Mouse (Mus musculus): ENCODE measurements around the gene Atp1b4. TPM values are rescaled to one million over a fixed set of nuclear protein-coding genes. Genes with fewer than 3 reads are reported as not detected.

Gene Atp1b4
- polyA plus RNA-seq, 1 experiment from 2014 or later = 1.8 TPM

Other genes starting within 250 kb of the Atp1b4 start
- gene Rhox10, start 249.7 kb upstream of the Atp1b4 start, polyA plus RNA-seq (2015; fragmentation: Nextera tagmentation; extraction: Ambion mirVana) = not detected in 2 replicates
- gene Rhox11, start 231.0 kb upstream of the Atp1b4 start, polyA plus RNA-seq (2015; fragmentation: Nextera tagmentation; extraction: Ambion mirVana) = not detected in 2 replicates
- not detected in 2 replicates for gene Rhox12, start 205.3 kb upstream of the Atp1b4 start, polyA plus RNA-seq (2015; fragmentation: Nextera tagmentation; extraction: Ambion mirVana)
- gene Rhox13, start 195.0 kb upstream of the Atp1b4 start, polyA plus RNA-seq (2015; fragmentation: Nextera tagmentation; extraction: Ambion mirVana) = not detected in 2 replicates
- 0.79 and 1.2 TPM in 2 replicates for gene Zbtb33, start 126.4 kb upstream of the Atp1b4 start, polyA plus RNA-seq (2015; fragmentation: Nextera tagmentation; extraction: Ambion mirVana)
- 1.8 TPM in 2 replicates for gene Tmem255a, start 63.7 kb upstream of the Atp1b4 start, polyA plus RNA-seq (2015; fragmentation: Nextera tagmentation; extraction: Ambion mirVana)
- gene Lamp2, start 140.3 kb downstream of the Atp1b4 start, polyA plus RNA-seq (2015; fragmentation: Nextera tagmentation; extraction: Ambion mirVana) = 75.2 and 76.8 TPM in 2 replicates